Mouse (Mus musculus): ENCODE measurements around the gene Tmem266. TPM values are rescaled to one million over a fixed set of nuclear protein-coding genes. Genes with fewer than 3 reads are reported as not detected.

Gene Tmem266
- total RNA-seq, 2 experiments from 2014 or later: not detected

- ATAC-seq (replicated peaks; ENCODE audit: low FRiP score, poor library complexity, severe bottlenecking): no peak
Measured at GRCm38 (mm10) chr9:55328151-55328918, 1.6 kb downstream of the Tmem266 start.

DNA sequence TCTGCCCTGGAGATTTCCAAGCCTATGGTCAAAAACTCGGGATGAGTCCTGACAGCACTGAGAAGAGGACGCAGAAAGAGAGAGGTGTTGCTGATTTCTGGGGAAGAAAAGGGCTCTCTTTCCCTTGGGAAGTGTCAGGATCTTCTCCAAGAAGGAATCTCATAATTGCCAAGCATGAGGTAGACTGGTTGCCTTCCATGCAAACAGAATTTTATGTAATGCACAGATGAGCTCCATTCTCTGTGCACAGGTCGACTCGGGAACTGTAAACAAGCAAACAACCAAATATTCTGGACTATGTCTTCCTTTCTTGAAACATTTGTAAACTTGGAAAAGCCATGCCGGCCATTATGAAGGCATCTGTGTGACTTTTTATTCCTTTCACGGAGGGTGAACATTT is 2.7 kb downstream of the Tmem266 start:
- ATAC-seq (replicated peaks; ENCODE audit: low FRiP score, poor library complexity, severe bottlenecking): no peak

GRCm38 (mm10) chr9:55332476-55332875 is 5.8 kb downstream of the Tmem266 start:
- no peak for ATAC-seq (replicated peaks; ENCODE audit: low FRiP score, poor library complexity, severe bottlenecking)

GRCm38 (mm10) chr9:55332949-55333348 is 6.2 kb downstream of the Tmem266 start:
- ATAC-seq (replicated peaks; ENCODE audit: low FRiP score, poor library complexity, severe bottlenecking): no peak

DNA sequence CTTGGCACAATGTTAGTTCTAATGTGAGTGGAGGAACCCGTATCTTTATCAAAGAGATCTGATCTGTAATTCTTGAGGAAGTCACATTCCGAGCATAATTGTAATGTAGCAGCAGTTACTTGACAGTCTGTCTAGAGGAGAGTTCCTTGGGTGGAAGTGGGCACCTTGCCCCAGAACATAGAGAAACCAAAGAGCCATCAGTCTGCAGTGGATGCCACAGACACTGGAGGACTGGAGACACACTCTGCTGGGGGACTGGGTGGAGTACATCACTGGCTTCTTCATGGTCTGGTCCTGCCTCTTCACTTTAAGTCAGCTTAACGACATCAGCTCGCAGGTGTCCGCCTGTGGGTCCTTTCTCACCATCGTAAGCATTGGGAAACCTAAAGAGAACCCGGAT is 17.5 kb downstream of the Tmem266 start:
- ATAC-seq (replicated peaks; ENCODE audit: low FRiP score, poor library complexity, severe bottlenecking): no peak

- ATAC-seq (replicated peaks; ENCODE audit: low FRiP score, poor library complexity, severe bottlenecking): no peak
Measured at GRCm38 (mm10) chr9:55345332-55345731, 18.6 kb downstream of the Tmem266 start.

DNA sequence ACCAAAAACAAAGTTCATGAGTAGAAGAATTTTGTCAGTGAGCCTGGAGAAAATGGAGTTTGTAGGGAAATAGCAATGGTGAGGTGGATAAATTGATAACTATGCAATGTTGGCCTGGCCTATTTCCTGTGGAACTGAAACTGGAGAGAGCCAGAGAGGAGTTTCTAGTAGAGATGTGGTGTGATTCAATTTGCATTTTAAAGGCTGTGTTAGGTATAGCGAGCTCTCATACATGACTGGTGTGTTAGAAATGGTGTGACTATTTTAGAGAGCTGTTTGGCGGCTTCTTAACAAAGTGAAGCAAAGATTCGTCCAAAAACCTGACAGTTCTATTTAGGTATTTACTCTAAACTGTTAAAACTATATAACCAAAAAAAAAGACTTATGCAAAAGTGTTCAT is 22.0 kb downstream of the Tmem266 start:
- no peak for ATAC-seq (replicated peaks; ENCODE audit: low FRiP score, poor library complexity, severe bottlenecking)

GRCm38 (mm10) chr9:55354686-55355085 is 28.0 kb downstream of the Tmem266 start:
- no peak for ATAC-seq (replicated peaks; ENCODE audit: low FRiP score, poor library complexity, severe bottlenecking)

DNA sequence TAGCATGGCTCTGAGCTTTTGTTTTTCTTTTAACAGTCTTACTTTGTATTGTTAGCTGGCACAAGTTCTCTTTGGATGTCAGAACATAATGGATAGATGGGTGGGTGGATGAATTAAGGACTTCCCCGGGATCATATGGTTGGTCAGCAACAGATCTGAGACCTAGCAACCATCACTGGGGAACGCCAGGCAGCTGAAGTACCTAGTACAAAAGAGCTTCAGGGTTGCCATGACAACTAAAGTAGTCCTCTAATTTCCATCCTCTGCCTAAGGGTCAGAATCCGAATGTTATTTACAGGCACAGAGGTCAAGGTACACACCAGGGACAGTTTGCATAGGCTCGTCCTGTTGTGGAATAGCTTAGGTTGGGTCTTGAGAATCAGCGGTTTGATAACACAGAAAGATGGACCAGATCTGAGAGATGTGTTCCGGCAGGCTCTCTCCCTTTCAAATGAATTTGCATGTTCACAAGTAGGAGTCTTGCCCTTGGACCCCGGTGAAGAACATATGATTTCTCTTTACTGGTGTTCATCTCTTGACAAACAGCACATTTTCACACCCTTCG is 28.6 kb downstream of the Tmem266 start:
- ATAC-seq (replicated peaks; ENCODE audit: low FRiP score, poor library complexity, severe bottlenecking): no peak

GRCm38 (mm10) chr9:55357164-55357563 is 30.5 kb downstream of the Tmem266 start:
- no peak for ATAC-seq (replicated peaks; ENCODE audit: low FRiP score, poor library complexity, severe bottlenecking)

- no peak for ATAC-seq (replicated peaks; ENCODE audit: low FRiP score, poor library complexity, severe bottlenecking)
Measured at GRCm38 (mm10) chr9:55360372-55360771, 33.7 kb downstream of the Tmem266 start.

DNA sequence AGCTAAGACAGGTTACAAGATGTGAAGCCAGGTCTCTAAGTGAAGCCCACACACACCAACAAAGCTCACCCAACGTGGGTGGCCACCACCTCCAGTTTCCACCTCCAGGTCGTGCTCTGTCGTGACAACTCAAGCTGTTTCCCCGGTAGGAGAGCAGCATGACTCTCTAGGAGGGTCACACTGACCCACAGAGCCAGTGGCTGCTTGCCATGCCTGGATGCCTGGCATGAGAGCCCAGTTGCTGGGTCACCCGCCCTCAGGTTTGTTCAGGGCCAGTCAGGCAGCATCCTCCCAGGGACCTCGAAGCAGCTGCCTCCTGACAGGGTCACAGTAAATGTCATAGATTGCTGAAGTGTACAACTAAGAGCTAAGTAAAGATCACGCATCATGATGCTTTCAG is 34.1 kb downstream of the Tmem266 start:
- ATAC-seq (replicated peaks; ENCODE audit: low FRiP score, poor library complexity, severe bottlenecking): no peak

DNA sequence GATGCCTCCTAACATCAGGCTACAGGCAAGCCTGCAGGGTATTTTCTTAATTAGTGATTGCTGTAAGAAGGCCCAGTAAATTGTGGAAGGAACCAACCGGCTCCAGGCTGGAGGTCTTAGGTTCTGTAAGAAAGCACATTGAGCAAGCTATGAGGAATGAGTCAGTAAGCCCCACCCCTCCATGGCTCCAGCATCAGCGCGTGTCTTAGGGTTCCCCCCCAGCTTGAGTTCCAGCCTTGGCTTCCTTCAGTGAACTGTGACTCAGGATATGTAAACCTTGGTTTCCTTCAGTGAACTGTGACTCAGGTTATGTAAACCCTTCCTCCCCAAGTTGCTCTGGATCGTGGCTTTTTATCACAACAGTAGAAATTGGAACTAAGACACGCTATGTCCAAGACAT is 35.3 kb downstream of the Tmem266 start:
- ATAC-seq (replicated peaks; ENCODE audit: low FRiP score, poor library complexity, severe bottlenecking): no peak

GRCm38 (mm10) chr9:55363707-55364106 is 37.0 kb downstream of the Tmem266 start:
- ATAC-seq (replicated peaks; ENCODE audit: low FRiP score, poor library complexity, severe bottlenecking): no peak

DNA sequence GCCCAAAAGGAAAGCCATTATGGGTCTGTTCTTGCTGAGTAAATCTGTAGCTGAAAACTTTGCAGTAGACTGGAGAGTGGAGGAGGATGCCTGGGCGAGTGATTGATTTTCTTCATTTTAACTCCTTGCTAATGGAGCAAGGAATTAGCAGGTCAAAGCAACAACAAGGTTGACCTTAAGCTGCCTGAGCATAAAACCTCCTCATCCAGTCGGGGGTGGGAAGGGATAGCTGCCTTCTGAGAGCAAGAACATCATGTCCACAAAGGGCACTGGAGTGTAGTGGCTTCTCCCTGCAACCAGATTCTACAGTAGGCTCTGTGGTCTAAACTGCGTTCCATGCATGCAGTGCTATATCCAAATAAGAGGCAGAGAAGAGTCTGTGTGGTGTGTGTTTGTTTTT is 41.3 kb downstream of the Tmem266 start:
- ATAC-seq (replicated peaks; ENCODE audit: low FRiP score, poor library complexity, severe bottlenecking): no peak

- ATAC-seq (replicated peaks; ENCODE audit: low FRiP score, poor library complexity, severe bottlenecking): no peak
Measured at GRCm38 (mm10) chr9:55371908-55372307, 45.2 kb downstream of the Tmem266 start.

DNA sequence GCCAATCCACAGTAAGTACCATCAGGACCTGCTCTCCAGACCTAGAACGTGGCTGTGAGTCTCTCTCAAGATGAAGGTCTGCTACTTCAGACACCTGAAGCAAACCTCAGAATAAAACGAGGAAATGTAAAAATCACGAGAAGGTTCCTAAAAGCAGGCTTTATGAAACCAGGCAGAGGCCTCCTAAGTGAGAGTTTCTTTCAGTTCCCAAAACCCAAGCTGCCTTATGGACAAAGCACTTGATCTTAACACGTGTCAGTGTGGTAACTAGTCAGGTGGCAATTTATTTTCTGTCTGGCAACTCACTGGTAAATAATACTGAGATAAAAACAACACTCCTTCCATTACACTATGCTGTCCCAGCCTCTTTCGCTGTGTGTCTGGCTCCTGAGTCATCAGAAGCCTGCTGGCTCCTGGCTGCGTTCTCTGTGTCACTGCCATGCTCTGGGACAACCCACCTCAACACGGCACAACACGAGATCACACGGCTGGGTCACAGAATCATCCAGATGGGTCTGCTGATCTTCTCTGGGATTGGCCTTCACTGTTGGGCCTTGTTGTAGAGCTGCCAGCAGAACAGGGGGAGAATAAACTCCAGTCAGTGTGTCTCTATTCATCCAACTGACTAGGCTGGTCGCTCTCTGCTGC is 51.0 kb downstream of the Tmem266 start:
- no peak for ATAC-seq (replicated peaks; ENCODE audit: low FRiP score, poor library complexity, severe bottlenecking)

DNA sequence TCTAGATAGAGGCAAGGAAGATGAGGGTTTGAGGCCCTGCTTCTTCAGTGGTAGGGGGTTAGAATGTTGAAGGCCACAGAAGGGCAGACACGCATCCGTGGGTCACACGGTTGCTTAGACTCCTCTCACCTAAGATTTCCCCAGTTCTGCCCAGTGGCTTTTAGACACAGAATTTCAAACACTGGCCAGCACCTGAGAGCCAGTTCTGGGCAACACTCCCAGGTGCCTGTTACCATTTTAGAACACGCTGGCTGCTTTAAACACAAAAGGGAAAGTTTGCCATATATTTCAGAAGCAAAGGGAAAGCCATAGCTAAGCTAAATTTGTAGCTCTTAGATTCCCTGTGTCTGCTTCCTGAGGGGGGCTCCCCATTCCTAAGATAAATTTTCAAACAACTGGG is 54.7 kb downstream of the Tmem266 start:
- no peak for ATAC-seq (replicated peaks; ENCODE audit: low FRiP score, poor library complexity, severe bottlenecking)

DNA sequence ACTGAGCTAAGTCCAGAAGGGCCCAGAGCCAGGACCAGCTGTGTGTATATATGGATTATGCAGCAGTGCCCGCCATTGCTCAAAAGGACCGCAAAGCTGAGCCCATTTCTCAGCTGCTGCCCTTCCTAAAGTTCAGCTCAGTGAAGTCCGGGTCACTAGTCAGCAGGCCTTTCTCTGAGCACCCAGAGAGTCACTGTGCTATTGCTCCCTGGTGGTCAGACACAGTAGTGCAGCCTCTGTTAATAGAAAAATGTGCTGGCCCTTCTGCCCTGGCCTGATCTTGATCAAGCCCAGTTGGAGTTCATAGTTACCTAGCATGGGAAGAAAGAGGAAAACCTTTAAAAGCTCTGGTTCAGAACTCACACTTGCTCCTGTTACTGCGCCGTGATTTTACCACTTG is 55.7 kb downstream of the Tmem266 start:
- ATAC-seq (replicated peaks; ENCODE audit: low FRiP score, poor library complexity, severe bottlenecking): no peak; the same call in 1 of the 2 replicates

- no peak for ATAC-seq (replicated peaks; ENCODE audit: low FRiP score, poor library complexity, severe bottlenecking)
Measured at GRCm38 (mm10) chr9:55386117-55386516, 59.4 kb downstream of the Tmem266 start.

GRCm38 (mm10) chr9:55387862-55388505 is 61.3 kb downstream of the Tmem266 start:
- no peak for ATAC-seq (replicated peaks; ENCODE audit: low FRiP score, poor library complexity, severe bottlenecking)
